Mouse (Mus musculus) G1E (cell line): ENCODE results near the gene Gprc5a. TPM values are rescaled to one million over a fixed set of nuclear protein-coding genes. Genes with fewer than 3 reads are reported as not detected.

ENCODE experiments used
- ATAC-seq: 2 replicates; pipeline ENCODE4 v1.8.0; 2016; ENCODE audit warnings: mild to moderate bottlenecking; ENCODE audit not compliant: insufficient number of reproducible peaks, poor library complexity, low FRiP score, severe bottlenecking; ENCODE audit errors: extremely low read depth
- DNase-seq: peaks from one replicate; pipeline ENCODE4 v3.0.0; 2012; ENCODE audit warnings: low spot score
- H3K27me3 ChIP-seq: 2 replicates; pipeline ENCODE4 v1.6.1; 2012; ENCODE audit warnings: mild to moderate bottlenecking, low read length, inconsistent platforms; ENCODE audit not compliant: insufficient read depth
- H3K36me3 ChIP-seq: replicated peaks from 2 replicates; pipeline ENCODE3; 2012; ENCODE audit warnings: mild to moderate bottlenecking, inconsistent platforms
- H3K4me1 ChIP-seq: 2 replicates; pipeline ENCODE4 v1.6.1; 2012; ENCODE audit warnings: low read depth, low read length, inconsistent platforms, mixed read lengths; ENCODE audit not compliant: insufficient read depth
- H3K4me3 ChIP-seq: 2 replicates; pipeline ENCODE4 v1.5.1; 2012; ENCODE audit warnings: low read depth, mild to moderate bottlenecking, inconsistent platforms, low read length, moderate library complexity, mixed read lengths
- H3K9me3 ChIP-seq: replicated peaks from 2 replicates; pipeline ENCODE4 v1.6.1; 2012; ENCODE audit warnings: inconsistent platforms
- CTCF ChIP-seq: IDR thresholded peaks from 2 replicates; pipeline ENCODE4 v1.5.1; 2012; ENCODE audit warnings: low read depth, low read length, inconsistent platforms, mixed read lengths
- GATA1 ChIP-seq: IDR thresholded peaks from 2 replicates; pipeline ENCODE4 v1.6.1; 2012; ENCODE audit warnings: borderline replicate concordance, low read length, inconsistent platforms, mixed read lengths
- GATA2 ChIP-seq: IDR thresholded peaks from 2 replicates; pipeline ENCODE4 v1.6.1; 2012; ENCODE audit warnings: low read depth, low read length, inconsistent platforms, borderline replicate concordance
- POLR2AphosphoS5 ChIP-seq: IDR thresholded peaks from 2 replicates; pipeline ENCODE4 v1.6.1; 2012; ENCODE audit warnings: low read depth, low read length, inconsistent platforms; ENCODE audit not compliant: insufficient replicate concordance
- TAL1 ChIP-seq: conservative IDR thresholded peaks from 2 replicates; pipeline ENCODE4 v1.6.1; 2012; ENCODE audit warnings: low read depth, low read length, inconsistent platforms, mixed read lengths
- polyA plus RNA-seq: library from polyadenylated mRNA; stranded (reverse); fragments of >175 nt; gene quantifications from 2 replicates; pipeline ENCODE4 v1.2.3, GENCODE M21; 2012
- total RNA-seq, 2 experiments: library from RNA; stranded (forward) in 1 of 2; stranded (reverse) in 1 of 2; fragments of 200-1000 nt in 1 of 2; fragments of >200 nt in 1 of 2; fragmentation: Nextera tagmentation in 1 of 2; gene quantifications; 2 replicates each; pipeline ENCODE4 v1.2.3; 2014 to 2017

Gene Gprc5a
- total and polyA plus RNA-seq, 3 experiments = not detected

DNA sequence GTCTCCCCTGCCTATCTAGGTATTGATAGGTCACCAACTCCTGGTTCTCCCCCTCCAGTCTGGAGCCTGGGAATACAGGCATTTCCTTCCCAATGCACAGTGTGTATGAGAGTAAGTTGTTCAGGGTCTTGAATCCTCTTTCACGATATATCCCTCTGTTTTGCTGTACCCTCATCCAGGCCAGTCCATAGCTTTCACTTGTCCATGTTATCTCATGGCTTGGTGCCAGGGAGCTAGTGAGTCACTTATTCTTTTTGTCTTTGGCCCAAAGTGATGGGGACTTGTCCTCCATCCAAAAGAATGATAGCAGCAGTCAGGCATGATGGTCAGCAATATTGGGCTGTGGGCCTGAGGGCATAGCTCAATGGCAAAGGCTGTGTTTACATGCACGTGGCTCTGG, 38.7 kb upstream of the Gprc5a start:
- H3K4me3 ChIP-seq = no peak overlapping the region
- DNase-seq (no peak), ATAC-seq (no peak)
- H3K27me3 ChIP-seq = peaks cover 2% of the 10 kb centered on the region; the same call in 1 of the 2 replicates
- no peaks in the 10 kb centered on the region for H3K9me3 ChIP-seq
- TF ChIP-seq TAL1 (no peak), GATA2 (no peak), GATA1 (no peak), CTCF (no peak), POLR2AphosphoS5 (no peak)
- H3K4me1 ChIP-seq = peaks cover 2% of the 10 kb centered on the region; the same call in 1 of the 2 replicates
- peaks cover 38% of the 10 kb centered on the region for H3K36me3 ChIP-seq

DNA sequence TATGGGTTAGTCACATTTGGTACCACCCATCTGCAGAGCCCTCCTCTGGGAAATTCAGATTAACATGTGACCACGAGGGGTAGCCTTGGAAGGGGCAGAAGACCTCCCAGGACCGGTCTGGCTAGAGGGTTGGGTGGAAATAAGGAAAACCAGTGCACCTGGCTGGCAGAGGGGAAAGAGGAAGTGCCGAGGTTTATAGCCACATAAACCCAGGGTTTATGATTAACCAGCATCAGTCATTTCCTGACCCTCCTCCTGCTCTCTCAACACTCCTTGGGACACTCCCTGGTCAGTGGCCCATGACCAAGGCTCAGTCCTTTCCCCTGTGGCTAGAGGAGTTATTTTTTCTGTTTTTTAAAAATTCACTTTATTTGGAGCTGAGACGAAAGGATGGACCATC, 36.2 kb upstream of the Gprc5a start:
- no peak for ATAC-seq
- Histone ChIP-seq H3K4me1 (no peaks in the 10 kb centered on the region), H3K4me3 (no peak overlapping the region), H3K9me3 (no peaks in the 10 kb centered on the region), H3K27me3 (peaks cover 2% of the 10 kb centered on the region; the same call in 1 of the 2 replicates), H3K36me3 (peaks cover 15% of the 10 kb centered on the region)
- TF ChIP-seq CTCF (no peak), TAL1 (no peak), POLR2AphosphoS5 (no peak), GATA2 (no peak), GATA1 (no peak)
- DNase-seq = no peak

DNA sequence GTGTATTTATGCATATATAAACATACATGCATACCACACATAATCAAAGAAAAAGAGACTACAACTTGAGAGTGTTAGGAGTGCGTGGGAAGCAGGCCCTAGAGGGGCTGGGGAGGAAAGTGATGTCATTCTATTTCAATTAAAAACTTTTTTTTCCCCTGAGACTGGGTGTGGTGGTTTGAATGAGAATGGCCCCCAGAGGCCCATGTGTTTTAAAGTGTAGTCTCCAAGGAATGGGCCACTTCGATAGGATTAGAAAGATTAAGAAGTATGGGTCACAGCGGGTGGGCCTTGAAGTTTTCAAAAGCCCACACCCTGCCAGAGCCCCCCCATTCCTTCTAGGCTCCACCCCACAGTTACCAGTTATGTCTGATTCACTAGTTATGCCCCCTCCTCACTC, 26.8 kb upstream of the Gprc5a start:
- Histone ChIP-seq H3K9me3 (no peaks in the 10 kb centered on the region), H3K4me1 (no peaks in the 10 kb centered on the region), H3K36me3 (no peaks in the 10 kb centered on the region), H3K27me3 (peaks cover 20% of the 10 kb centered on the region), H3K4me3 (no peak overlapping the region)
- DNase-seq (no peak), ATAC-seq (no peak)
- TF ChIP-seq GATA1 = no peak
- no peak for TF ChIP-seq GATA2
- no peak for TF ChIP-seq TAL1
- no peak for TF ChIP-seq CTCF
- no peak for TF ChIP-seq POLR2AphosphoS5

DNA sequence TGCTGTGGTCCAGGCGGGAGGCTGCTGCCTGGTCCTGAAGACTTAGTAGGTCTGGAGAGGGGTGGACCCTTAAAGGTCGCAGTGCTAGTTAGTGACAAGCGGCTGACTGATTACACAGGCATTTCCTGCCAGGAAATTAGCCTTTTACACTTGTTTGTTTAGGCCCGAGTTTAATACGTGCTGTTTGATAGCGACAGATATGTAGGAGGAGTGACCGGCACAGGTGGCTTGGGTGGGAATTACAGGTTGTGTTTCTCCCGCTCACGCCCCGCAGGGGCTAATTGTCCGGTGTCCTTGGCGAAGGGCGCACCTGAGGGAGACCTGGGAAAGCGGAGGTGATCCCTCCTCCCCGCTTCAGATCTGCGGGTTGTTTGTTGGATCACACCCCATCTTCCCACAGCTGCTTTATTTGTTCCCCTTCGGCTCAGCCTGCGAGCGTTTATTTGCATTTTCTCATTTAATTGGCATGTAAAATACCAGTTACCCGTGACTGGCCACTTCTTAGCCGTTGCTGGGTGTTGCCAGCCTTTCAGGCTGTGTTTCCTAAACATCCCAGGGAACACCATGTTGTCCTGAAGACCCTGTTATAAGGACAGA, 25.1 kb upstream of the Gprc5a start:
- ATAC-seq (no peak), DNase-seq (no peak)
- Histone ChIP-seq H3K36me3 (no peaks in the 10 kb centered on the region), H3K4me1 (peaks cover 4% of the 10 kb centered on the region; the same call in 1 of the 2 replicates), H3K27me3 (peaks cover 18% of the 10 kb centered on the region), H3K9me3 (no peaks in the 10 kb centered on the region), H3K4me3 (no peak overlapping the region)
- TF ChIP-seq GATA2 (no peak), TAL1 (no peak), CTCF (no peak), GATA1 (no peak), POLR2AphosphoS5 (no peak)

DNA sequence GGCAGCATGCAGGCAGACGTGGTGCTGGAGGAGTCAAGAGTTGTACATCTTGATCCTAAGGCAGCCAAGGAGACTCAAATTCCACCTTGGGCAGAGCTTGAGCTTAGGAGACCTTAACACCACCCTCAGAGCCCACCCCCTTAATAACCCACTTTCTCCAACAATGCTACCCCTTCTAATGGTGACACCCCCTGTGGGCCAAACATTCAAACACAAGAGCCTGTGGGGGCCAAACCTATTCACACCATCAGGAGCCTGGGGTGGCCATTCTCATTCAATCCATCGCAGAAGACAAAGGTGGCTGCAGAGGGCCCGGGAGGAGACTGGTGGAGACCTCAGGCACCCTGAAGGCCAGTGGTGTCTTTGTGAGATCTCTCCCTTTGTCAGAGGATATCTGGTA, 23.5 kb upstream of the Gprc5a start:
- no peaks in the 10 kb centered on the region for H3K9me3 ChIP-seq
- DNase-seq (no peak), ATAC-seq (no peak)
- peaks cover 18% of the 10 kb centered on the region for H3K27me3 ChIP-seq
- H3K4me3 ChIP-seq = no peak overlapping the region
- no peaks in the 10 kb centered on the region for H3K36me3 ChIP-seq
- peaks cover 5% of the 10 kb centered on the region; the same call in 1 of the 2 replicates for H3K4me1 ChIP-seq
- TF ChIP-seq POLR2AphosphoS5 (no peak), GATA2 (no peak)

DNA sequence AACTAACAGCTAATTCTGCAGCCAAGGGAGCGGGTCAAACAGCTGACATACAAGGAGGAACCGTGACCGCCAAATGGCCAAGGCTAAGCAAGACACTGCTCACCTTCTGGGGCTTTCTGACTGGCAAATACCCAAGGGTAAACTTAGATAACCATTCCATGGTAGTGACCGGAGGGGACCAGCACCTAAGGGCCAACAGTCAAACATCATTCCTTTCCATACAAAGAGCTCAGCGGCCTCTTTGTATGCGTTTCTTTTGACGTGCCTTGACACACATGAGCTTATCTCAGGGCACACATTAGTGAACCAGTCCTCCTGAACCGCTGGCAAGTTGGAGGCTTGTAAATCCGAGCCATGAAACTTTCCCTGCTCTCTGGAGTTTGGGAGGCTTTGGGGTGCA, 18.2 kb upstream of the Gprc5a start:
- no peak for DNase-seq
- Histone ChIP-seq H3K27me3 (no peaks in the 10 kb centered on the region; the same call in none of the 2 replicates), H3K36me3 (no peaks in the 10 kb centered on the region), H3K9me3 (no peaks in the 10 kb centered on the region), H3K4me3 (no peak overlapping the region), H3K4me1 (peaks cover 5% of the 10 kb centered on the region; the same call in 1 of the 2 replicates)
- TF ChIP-seq TAL1 (no peak), POLR2AphosphoS5 (no peak), CTCF (no peak), GATA1 (no peak), GATA2 (no peak)
- no peak for ATAC-seq

DNA sequence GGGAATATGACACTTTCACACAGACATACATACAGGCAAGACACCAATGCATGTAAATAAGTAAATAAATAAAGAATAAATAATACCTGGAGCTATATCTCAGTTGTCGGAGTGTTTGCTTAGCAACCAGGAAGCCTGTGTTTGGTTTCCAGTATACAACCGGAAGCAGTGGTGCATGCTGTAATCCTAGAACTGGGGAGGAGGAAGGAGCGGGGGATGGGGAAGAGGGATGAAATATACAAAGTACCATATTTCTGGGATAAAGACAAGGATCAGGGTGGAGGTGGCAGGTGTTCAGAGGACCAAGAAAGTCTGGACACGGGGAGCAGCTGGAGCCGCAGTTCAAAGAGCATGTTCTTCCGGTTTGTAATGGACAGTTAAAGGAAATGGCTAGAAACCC, 16.9 kb upstream of the Gprc5a start:
- Histone ChIP-seq H3K4me1 (peaks cover 5% of the 10 kb centered on the region; the same call in 1 of the 2 replicates), H3K27me3 (no peaks in the 10 kb centered on the region; the same call in none of the 2 replicates), H3K9me3 (no peaks in the 10 kb centered on the region), H3K36me3 (no peaks in the 10 kb centered on the region), H3K4me3 (no peak overlapping the region)
- ATAC-seq (no peak), DNase-seq (no peak)
- TF ChIP-seq GATA1 = no peak
- TF ChIP-seq TAL1 = no peak
- TF ChIP-seq CTCF = no peak
- TF ChIP-seq POLR2AphosphoS5 = no peak
- no peak for TF ChIP-seq GATA2
